Mouse (Mus musculus): ENCODE measurements around the gene Gm9833.

Gm9833 gene

GRCm38 (mm10) chr3:10121956-10122739 lies 34.2 kb downstream of the Gm9833 start:
- no peak for DNase-seq (ENCODE audit: low spot score in 2 of 2)

- no peak for DNase-seq (ENCODE audit: low spot score in 2 of 2)
Observed at GRCm38 (mm10) chr3:10123615-10124014, 35.7 kb downstream of the Gm9833 start.

- DNase-seq (ENCODE audit: low spot score in 2 of 2), result no peak
Observed at GRCm38 (mm10) chr3:10124071-10124470, 36.2 kb downstream of the Gm9833 start.

GRCm38 (mm10) chr3:10125301-10125700 lies 37.4 kb downstream of the Gm9833 start:
- DNase-seq (ENCODE audit: low spot score in 2 of 2), result no peak

- DNase-seq (ENCODE audit: low spot score in 2 of 2), result no peak
Observed at GRCm38 (mm10) chr3:10126036-10126435, 38.1 kb downstream of the Gm9833 start.

- DNase-seq (ENCODE audit: low spot score in 2 of 2), result no peak
Observed at GRCm38 (mm10) chr3:10126502-10126901, 38.6 kb downstream of the Gm9833 start.

GRCm38 (mm10) chr3:10126952-10127351 lies 39.0 kb downstream of the Gm9833 start:
- no peak for DNase-seq (ENCODE audit: low spot score in 2 of 2)

GRCm38 (mm10) chr3:10127505-10127904 lies 39.6 kb downstream of the Gm9833 start:
- no peak for DNase-seq (ENCODE audit: low spot score in 2 of 2)

Data from natural killer cell, adult 2 months (primary cell).